Mouse (Mus musculus): Measurements from ENCODE around the gene Krtap5-5.
"Not testable (repeated sequence)": the region's sequence is repeated elsewhere in the genome, so short reads cannot be mapped to it uniquely, and the experiment has no call there.

- TF ChIP-seq CTCF (IDR thresholded peaks at IDR 0.05; ENCODE audit: borderline replicate concordance, control insufficient read depth, extremely low read depth, insufficient read depth, low read length, poor library complexity); POLR2A (IDR thresholded peaks at IDR 0.05; ENCODE audit: control insufficient read depth, extremely low read depth, insufficient read depth, low read length, poor library complexity): not testable (repeated sequence)
Measured at GRCm38 (mm10) chr7:142258254-142258653, 28.5 kb upstream of the Krtap5-5 start, which contains the start of gene Gm2431.
